Mouse (Mus musculus) forebrain, embryonic 12.5 days (tissue): Measurements from ENCODE around the gene Gm42791. TPM values are rescaled to one million over a fixed set of nuclear protein-coding genes. Genes with fewer than 3 reads are reported as not detected.

Source experiments
- ATAC-seq: fragments of 200-750 bp; cut with Nextera tagmentation; 2 replicates; pipeline ENCODE4 v1.8.0; 2017; ENCODE audit warnings: moderate TSS enrichment; ENCODE audit not compliant: low FRiP score
- H3K27ac ChIP-seq: fragments of 300-500 bp; sonication (generic); 2 replicates; pipeline ENCODE4 v1.5.1; 2016; ENCODE audit warnings: mild to moderate bottlenecking
- H3K27me3 ChIP-seq: fragments of 300-500 bp; sonication (generic); 2 replicates; pipeline ENCODE4 v1.6.1; 2016; ENCODE audit warnings: mild to moderate bottlenecking
- H3K36me3 ChIP-seq: fragments of 300-500 bp; sonication (generic); replicated peaks from 2 replicates; pipeline ENCODE4 v1.6.1; 2016; ENCODE audit warnings: mild to moderate bottlenecking
- H3K4me1 ChIP-seq: fragments of 300-500 bp; sonication (generic); 2 replicates; pipeline ENCODE4 v1.6.1; 2016
- H3K4me2 ChIP-seq: fragments of 300-500 bp; sonication (generic); 2 replicates; pipeline ENCODE4 v1.6.1; 2016; ENCODE audit warnings: mild to moderate bottlenecking, moderate library complexity
- H3K4me3 ChIP-seq: fragments of 300-500 bp; sonication (generic); replicated peaks from 2 replicates; pipeline ENCODE4 v1.5.1; 2016; ENCODE audit warnings: mild to moderate bottlenecking
- H3K9ac ChIP-seq: fragments of 300-500 bp; sonication (generic); 2 replicates; pipeline ENCODE4 v1.6.1; 2016; ENCODE audit warnings: mild to moderate bottlenecking
- H3K9me3 ChIP-seq: fragments of 300-500 bp; sonication (generic); 2 replicates; pipeline ENCODE4 v1.6.1; 2016
- WGBS: fragments of 180-500 bp; shearing (Covaris S2); methylation state at CpG from one replicate; pipeline ENCODE4 v1.1.7; 2016; 5-methylcytosine and 5-hydroxymethylcytosine counted together
- polyA plus RNA-seq: library from polyadenylated mRNA; unstranded; fragments of >200 nt; fragmentation: Nextera tagmentation; extraction: Ambion mirVana; gene quantifications from 2 replicates; pipeline ENCODE4 v1.2.1, GENCODE M21; 2016

Gene Gm42791
- 4.3 and 4.9 TPM in 2 replicates for polyA plus RNA-seq

- H3K4me3 ChIP-seq: peak within 1 kb of the TSS; percentile 49
- peaks cover 3% of the 10 kb centered on the region; the same call in 1 of the 2 replicates for H3K27me3 ChIP-seq
- peak within 1 kb of the TSS; percentile 64 for H3K9ac ChIP-seq
- 2% methylated on average over 33 of the region's 33 CpGs for WGBS
- H3K4me2 ChIP-seq: peak within 1 kb of the TSS; percentile 72
- peak within 1 kb of the TSS; percentile 94 for H3K27ac ChIP-seq
- peaks cover 20% of the 10 kb centered on the region for H3K4me1 ChIP-seq
- 0 out of 2 replicates have a peak, but pooled peaks cover 6% of the 10 kb centered on the region for H3K9me3 ChIP-seq
- 0 out of 2 replicates have a peak, but pooled peaks cover 6% of the 10 kb centered on the region for H3K36me3 ChIP-seq
- ATAC-seq: peak; percentile 92
These were observed at the start of gene Gm42791 for GRCm38 (mm10) chr5:148994706-148995414. Gm42791 (minus strand) TSS chr5:148995147.

- Histone ChIP-seq H3K4me3 (no peak overlapping the region), H3K9ac (no peak overlapping the region), H3K4me2 (no peak overlapping the region), H3K36me3 (peaks cover 29% of the 10 kb centered on the region), H3K27ac (no peak overlapping the region), H3K9me3 (0 out of 2 replicates have a peak, but pooled peaks cover 5% of the 10 kb centered on the region), H3K4me1 (no peaks in the 10 kb centered on the region), H3K27me3 (no peaks in the 10 kb centered on the region)
- no peak for ATAC-seq
- WGBS: 93% methylated on average over 4 of the region's 4 CpGs
These were observed 49.1 kb upstream of the Gm42791 start for GRCm38 (mm10) chr5:149044067-149044466.

GRCm38 (mm10) chr5:149043240-149043639 is 48.3 kb upstream of the Gm42791 start:
- Histone ChIP-seq H3K36me3 (peaks cover 24% of the 10 kb centered on the region), H3K4me1 (no peaks in the 10 kb centered on the region), H3K4me3 (no peak overlapping the region), H3K27me3 (no peaks in the 10 kb centered on the region), H3K9me3 (0 out of 2 replicates have a peak, but pooled peaks cover 5% of the 10 kb centered on the region), H3K27ac (no peak overlapping the region), H3K9ac (no peak overlapping the region), H3K4me2 (no peak overlapping the region)
- 87% methylated on average over 6 of the region's 6 CpGs for WGBS
- no peak for ATAC-seq

GRCm38 (mm10) chr5:149039825-149040224 is 44.9 kb upstream of the Gm42791 start:
- H3K4me3 ChIP-seq: no peak overlapping the region
- WGBS: 89% methylated on average over 5 of the region's 5 CpGs
- H3K27me3 ChIP-seq: no peaks in the 10 kb centered on the region
- H3K4me1 ChIP-seq: no peaks in the 10 kb centered on the region
- no peak overlapping the region for H3K4me2 ChIP-seq
- ATAC-seq: no peak
- H3K36me3 ChIP-seq: peaks cover 5% of the 10 kb centered on the region; the same call in 1 of the 2 replicates
- no peak overlapping the region for H3K27ac ChIP-seq
- no peak overlapping the region for H3K9ac ChIP-seq
- 0 out of 2 replicates have a peak, but pooled peaks cover 5% of the 10 kb centered on the region for H3K9me3 ChIP-seq

GRCm38 (mm10) chr5:149037729-149038128 is 42.8 kb upstream of the Gm42791 start:
- H3K9ac ChIP-seq: no peak overlapping the region
- no peak overlapping the region for H3K4me3 ChIP-seq
- no peaks in the 10 kb centered on the region for H3K27me3 ChIP-seq
- H3K36me3 ChIP-seq: peaks cover 2% of the 10 kb centered on the region; the same call in 1 of the 2 replicates
- no peaks in the 10 kb centered on the region for H3K4me1 ChIP-seq
- 29% methylated on average over 10 of the region's 10 CpGs for WGBS
- H3K4me2 ChIP-seq: no peak overlapping the region
- no peak overlapping the region for H3K27ac ChIP-seq
- H3K9me3 ChIP-seq: 0 out of 2 replicates have a peak, but pooled peaks cover 5% of the 10 kb centered on the region
- ATAC-seq: no peak

- H3K4me3 ChIP-seq: no peak overlapping the region
- H3K27ac ChIP-seq: no peak overlapping the region
- no peak overlapping the region for H3K4me2 ChIP-seq
- peaks cover 3% of the 10 kb centered on the region; the same call in 1 of the 2 replicates for H3K4me1 ChIP-seq
- H3K27me3 ChIP-seq: no peaks in the 10 kb centered on the region
- no peak overlapping the region for H3K9ac ChIP-seq
- 0 out of 2 replicates have a peak, but pooled peaks cover 5% of the 10 kb centered on the region for H3K9me3 ChIP-seq
- H3K36me3 ChIP-seq: no peaks in the 10 kb centered on the region
- WGBS: 96% methylated on average over 3 of the region's 3 CpGs
- no peak for ATAC-seq
These were observed 42.0 kb upstream of the Gm42791 start for GRCm38 (mm10) chr5:149036920-149037319.

GRCm38 (mm10) chr5:149032438-149032837 is 37.5 kb upstream of the Gm42791 start:
- no peaks in the 10 kb centered on the region for H3K36me3 ChIP-seq
- WGBS: 95% methylated on average over 4 of the region's 4 CpGs
- no peak overlapping the region for H3K4me2 ChIP-seq
- H3K27ac ChIP-seq: no peak overlapping the region
- ATAC-seq: no peak
- H3K9me3 ChIP-seq: no peaks in the 10 kb centered on the region
- H3K4me3 ChIP-seq: no peak overlapping the region
- H3K27me3 ChIP-seq: no peaks in the 10 kb centered on the region
- H3K9ac ChIP-seq: no peak overlapping the region
- peaks cover 22% of the 10 kb centered on the region for H3K4me1 ChIP-seq

- Histone ChIP-seq H3K9ac (peak overlapping the region; percentile 68), H3K27ac (peak overlapping the region; percentile 84), H3K4me2 (peak overlapping the region; percentile 60), H3K9me3 (no peaks in the 10 kb centered on the region), H3K27me3 (no peaks in the 10 kb centered on the region), H3K4me3 (peak overlapping the region; percentile 34), H3K4me1 (peaks cover 22% of the 10 kb centered on the region), H3K36me3 (no peaks in the 10 kb centered on the region)
- WGBS: 2% methylated on average over 30 of the region's 30 CpGs
- peak; percentile 85 for ATAC-seq
These were observed 36.3 kb upstream of the Gm42791 start for GRCm38 (mm10) chr5:149031199-149031750.

- Histone ChIP-seq H3K4me2 (no peak overlapping the region), H3K9ac (no peak overlapping the region), H3K27ac (no peak overlapping the region), H3K9me3 (no peaks in the 10 kb centered on the region), H3K27me3 (no peaks in the 10 kb centered on the region), H3K36me3 (no peaks in the 10 kb centered on the region), H3K4me3 (no peak overlapping the region), H3K4me1 (peaks cover 22% of the 10 kb centered on the region)
- 78% methylated on average over 2 of the region's 2 CpGs for WGBS
- ATAC-seq: no peak; the same call in 1 of the 2 replicates
These were observed 35.2 kb upstream of the Gm42791 start for GRCm38 (mm10) chr5:149030103-149030502.

- ATAC-seq: no peak
- Histone ChIP-seq H3K4me1 (peaks cover 22% of the 10 kb centered on the region), H3K9ac (no peak overlapping the region), H3K4me3 (no peak overlapping the region), H3K36me3 (no peaks in the 10 kb centered on the region), H3K27me3 (no peaks in the 10 kb centered on the region), H3K27ac (no peak overlapping the region), H3K4me2 (no peak overlapping the region), H3K9me3 (no peaks in the 10 kb centered on the region)
- WGBS: 69% methylated on average over 5 of the region's 5 CpGs
These were observed 33.4 kb upstream of the Gm42791 start for GRCm38 (mm10) chr5:149028394-149028793.

- Histone ChIP-seq H3K27ac (no peak overlapping the region), H3K4me1 (peaks cover 22% of the 10 kb centered on the region), H3K9me3 (no peaks in the 10 kb centered on the region), H3K36me3 (no peaks in the 10 kb centered on the region), H3K27me3 (no peaks in the 10 kb centered on the region), H3K4me2 (no peak overlapping the region), H3K4me3 (no peak overlapping the region), H3K9ac (no peak overlapping the region)
- 78% methylated on average over 8 of the region's 8 CpGs for WGBS
- no peak for ATAC-seq
These were observed 32.4 kb upstream of the Gm42791 start for GRCm38 (mm10) chr5:149027389-149027788.

- no peak for ATAC-seq
- Histone ChIP-seq H3K4me2 (no peak overlapping the region), H3K36me3 (no peaks in the 10 kb centered on the region), H3K27ac (no peak overlapping the region), H3K9ac (no peak overlapping the region), H3K9me3 (no peaks in the 10 kb centered on the region), H3K4me3 (no peak overlapping the region), H3K27me3 (peaks cover 9% of the 10 kb centered on the region), H3K4me1 (peaks cover 3% of the 10 kb centered on the region; the same call in 1 of the 2 replicates)
- WGBS: 66% methylated on average over 7 of the region's 7 CpGs
These were observed 26.2 kb upstream of the Gm42791 start for GRCm38 (mm10) chr5:149021120-149021519.
